Mouse (Mus musculus) urinary bladder, postnatal 10 days (tissue): Measurements from ENCODE around the gene Rbm17.

Source experiments
- DNase-seq: peaks from one replicate; pipeline ENCODE4 v3.0.0; 2022; ENCODE audit warnings: low spot score

Rbm17 gene

GRCm38 (mm10) chr2:11596690-11597089 lies 7.3 kb downstream of the Rbm17 start:
- no peak for DNase-seq

DNA sequence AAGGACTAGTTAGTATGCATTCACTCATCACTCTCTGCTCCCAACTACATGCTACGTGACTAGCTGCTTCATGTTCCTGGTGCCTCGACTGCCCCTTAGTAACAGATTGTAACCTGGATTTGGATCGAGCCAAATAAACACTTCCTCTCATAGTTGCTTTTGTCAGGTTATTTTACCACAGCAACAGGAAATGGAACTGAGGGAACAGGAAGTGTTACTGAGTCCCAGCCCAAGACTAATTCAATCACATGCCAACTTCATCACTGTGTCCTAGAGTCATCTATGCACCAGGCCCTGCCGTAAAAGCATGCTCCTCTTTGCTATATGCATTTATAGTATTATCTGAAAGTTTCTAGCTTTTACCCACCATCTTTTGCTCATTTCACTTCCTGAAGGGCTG lies 16.0 kb downstream of the Rbm17 start:
- no peak for DNase-seq

GRCm38 (mm10) chr2:11579399-11579798 lies 24.6 kb downstream of the Rbm17 start:
- no peak for DNase-seq

DNA sequence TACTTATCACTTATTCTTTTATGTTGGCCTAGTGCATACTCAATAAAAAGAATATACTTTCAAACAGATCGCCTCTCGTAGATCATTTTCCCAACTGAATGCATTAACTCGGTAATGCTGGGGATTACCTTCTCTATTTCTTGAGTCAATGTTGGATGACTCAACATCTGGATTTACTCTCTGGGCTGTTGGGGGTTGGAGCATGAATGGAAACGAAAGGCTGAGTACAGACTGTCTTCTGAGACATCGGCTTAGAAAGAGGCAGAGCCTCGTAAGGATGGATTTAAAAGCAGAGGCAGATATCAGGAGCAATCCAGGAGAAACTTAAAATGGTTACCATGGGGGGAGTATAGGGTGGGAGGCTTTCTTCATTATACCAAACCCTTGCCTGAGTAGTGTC lies 25.8 kb downstream of the Rbm17 start:
- no peak for DNase-seq

- DNase-seq = no peak
Measured at GRCm38 (mm10) chr2:11573684-11574083, 30.3 kb downstream of the Rbm17 start.

- DNase-seq = no peak
Measured at GRCm38 (mm10) chr2:11571004-11571535, 32.9 kb downstream of the Rbm17 start.

- no peak for DNase-seq
Measured at GRCm38 (mm10) chr2:11568471-11568870, 35.5 kb downstream of the Rbm17 start.

DNA sequence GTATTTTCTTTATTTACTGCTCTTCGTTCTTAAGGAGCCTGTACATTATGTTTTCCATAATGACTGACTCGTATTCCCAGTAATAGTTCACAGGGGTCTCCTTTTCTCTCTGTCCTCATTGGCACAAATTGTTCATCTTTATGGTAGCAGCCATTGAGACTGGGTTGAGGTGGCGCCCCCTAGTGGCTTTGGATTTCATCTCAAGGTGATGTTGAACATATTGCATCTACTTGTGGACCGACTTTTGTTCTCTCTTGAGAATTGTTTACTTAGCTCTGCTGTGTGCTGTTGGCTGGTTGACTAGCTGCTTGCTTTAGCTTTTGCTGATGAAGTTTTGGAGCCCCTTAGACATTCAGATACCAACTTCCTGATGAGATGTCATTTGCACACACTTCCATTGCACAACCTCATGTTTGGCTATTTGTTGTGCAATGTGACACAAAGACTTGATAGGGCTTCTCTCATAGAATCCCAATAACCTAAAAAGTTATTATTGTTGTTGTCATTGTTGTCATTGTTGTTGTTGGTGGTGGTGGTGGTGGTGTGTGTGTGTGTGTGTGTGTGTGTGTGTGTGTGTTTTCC lies 36.1 kb downstream of the Rbm17 start:
- DNase-seq = no peak

- DNase-seq = no peak
Measured at GRCm38 (mm10) chr2:11566898-11567297, 37.1 kb downstream of the Rbm17 start.

- DNase-seq = no peak
Measured at GRCm38 (mm10) chr2:11566241-11566640, 37.7 kb downstream of the Rbm17 start.

- no peak for DNase-seq
Measured at GRCm38 (mm10) chr2:11564768-11565167, 39.2 kb downstream of the Rbm17 start.

DNA sequence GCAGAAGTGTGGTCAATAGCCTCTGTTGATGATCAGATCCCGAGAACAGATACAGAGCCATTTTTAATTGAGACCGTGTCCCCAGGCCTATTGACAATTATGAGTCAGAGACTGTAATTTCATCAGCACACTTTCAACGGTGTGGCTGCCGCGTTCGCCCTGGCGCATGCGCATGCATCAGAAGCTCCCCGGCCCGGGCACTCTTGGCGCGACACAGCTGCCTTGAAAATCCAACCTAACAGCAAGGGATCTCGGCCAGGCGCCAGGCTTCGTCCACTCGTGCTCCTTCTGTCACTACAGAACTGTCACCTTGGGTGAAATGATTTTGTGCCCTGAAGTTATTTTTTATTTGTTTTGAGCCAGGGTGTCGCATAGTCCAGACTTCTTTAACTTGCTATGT lies 40.7 kb downstream of the Rbm17 start:
- DNase-seq = no peak

DNA sequence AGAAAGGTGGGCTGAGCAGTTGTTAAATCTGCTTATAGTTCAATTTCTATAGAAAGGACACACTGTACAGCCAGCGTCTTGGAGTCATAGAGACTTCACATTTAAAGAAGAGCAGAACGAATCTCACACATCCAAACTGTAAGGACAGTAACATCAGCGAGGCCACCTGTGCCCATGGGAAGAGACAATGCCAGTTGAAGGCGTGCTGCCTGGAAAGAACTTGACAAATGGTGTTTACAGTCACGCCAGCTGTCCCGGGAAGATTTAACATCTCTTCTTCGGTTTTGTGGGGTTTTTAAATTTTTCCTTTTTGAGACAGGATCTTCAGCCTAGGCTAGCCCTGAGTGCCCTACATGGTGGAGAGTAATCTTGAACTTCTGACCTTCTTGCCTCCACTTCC lies 45.3 kb downstream of the Rbm17 start:
- no peak for DNase-seq

GRCm38 (mm10) chr2:11557244-11557643 lies 46.7 kb downstream of the Rbm17 start:
- DNase-seq = no peak

- no peak for DNase-seq
Measured at GRCm38 (mm10) chr2:11555316-11555715, 48.6 kb downstream of the Rbm17 start.

GRCm38 (mm10) chr2:11553471-11554400 lies 50.2 kb downstream of the Rbm17 start, which contains the start of gene Pfkfb3:
TSS of gene Pfkfb3 (minus strand) at chr2:11554077.
- DNase-seq = no peak

DNA sequence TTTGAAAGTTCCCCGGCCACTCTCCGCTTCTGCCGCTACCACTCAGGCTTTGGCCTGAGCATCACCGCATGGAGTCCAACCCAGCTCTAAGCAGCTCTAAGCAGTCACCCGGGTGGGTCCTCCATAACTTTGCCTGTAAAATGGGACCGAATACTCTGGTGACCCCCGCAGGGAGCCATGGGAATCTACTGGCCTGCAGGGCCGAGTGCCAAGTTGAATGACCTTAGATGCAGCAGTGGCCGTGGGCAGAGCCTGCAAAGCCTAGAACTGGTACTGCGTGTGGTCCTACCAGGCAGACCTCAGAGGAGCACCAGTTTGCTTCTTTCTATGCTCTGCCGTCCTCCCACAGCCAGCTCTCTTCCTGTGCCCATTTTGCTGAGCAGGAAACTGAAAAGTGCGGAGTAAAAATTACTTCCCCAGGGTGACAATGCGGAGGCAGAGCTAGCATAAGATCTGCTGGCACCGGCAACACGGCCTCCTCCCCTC lies 50.9 kb downstream of the Rbm17 start:
- DNase-seq = no peak

DNA sequence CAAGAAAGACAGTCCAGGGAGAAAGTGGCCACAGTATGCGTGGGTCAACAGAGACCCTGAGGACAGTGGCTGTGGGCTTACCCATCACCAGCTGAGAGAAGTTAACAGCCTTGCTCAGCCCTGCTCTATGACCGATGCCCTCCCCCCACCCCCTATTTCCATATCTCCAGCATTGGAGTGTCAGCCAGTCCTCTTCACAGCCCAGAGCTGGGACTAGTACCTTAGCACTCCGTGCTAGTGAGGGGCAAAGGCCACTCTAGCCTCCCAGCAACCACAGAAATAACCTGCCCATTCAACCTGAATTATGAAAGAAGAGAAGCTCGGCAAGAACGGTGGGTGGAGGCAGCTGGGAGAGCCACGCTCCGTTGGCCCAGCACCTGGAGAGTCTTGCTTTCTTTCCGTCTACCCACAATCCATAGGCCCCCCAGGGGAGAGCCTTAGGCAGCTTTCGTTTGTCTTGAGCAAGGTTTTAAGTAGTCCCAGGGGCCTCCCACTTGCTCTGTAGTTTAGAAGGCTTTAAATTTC lies 51.6 kb downstream of the Rbm17 start:
- no peak for DNase-seq

GRCm38 (mm10) chr2:11551726-11552125 lies 52.2 kb downstream of the Rbm17 start:
- no peak for DNase-seq

- DNase-seq = no peak
Measured at GRCm38 (mm10) chr2:11548508-11548907, 55.4 kb downstream of the Rbm17 start.

- no peak for DNase-seq
Measured at GRCm38 (mm10) chr2:11547609-11548008, 56.3 kb downstream of the Rbm17 start.

- DNase-seq = no peak
Measured at GRCm38 (mm10) chr2:11546091-11546490, 57.9 kb downstream of the Rbm17 start.

- DNase-seq = no peak
Measured at GRCm38 (mm10) chr2:11545380-11545779, 58.6 kb downstream of the Rbm17 start.
